ENCODE assay signal across 14 mouse cellular contexts in genomic region chr4:105162014-105162413, GRCm38 (mm10). TPM values are rescaled to one million over a fixed set of nuclear protein-coding genes. Genes with fewer than 3 reads are reported as not detected.
A peak's percentile ranks its signal among the peaks of the same experiment; 100 is the strongest.
DNase-seq lines count a peak whose midpoint lies in the region; ATAC-seq and TF ChIP-seq lines count a peak whose summit lies in the region.
"Had no signal": no experiment of that assay in that cellular context is flagged by ENCODE, and none has a peak within 500 bp of the region (broad histone marks: within the 10 kb centered on the region; RNA-seq: fewer than 3 reads in every experiment).

No protein-coding gene starts in this region.

- H3K27ac ChIP-seq in hindbrain, embryonic 13.5 days = 0 out of 2 replicates have a peak overlapping the region, but pooled peaks have one; percentile 8
- H3K27ac ChIP-seq in hindbrain, embryonic 10.5 days = no peak overlapping the region
- no peak overlapping the region for H3K27ac ChIP-seq in lung, postnatal 0 days (ENCODE audit: low read length)
- H3K27ac ChIP-seq in forebrain, embryonic 16.5 days (ENCODE audit: low read length) = no peak overlapping the region
- H3K27ac ChIP-seq in neural tube, embryonic 13.5 days (replicated peaks) = no peak overlapping the region

- H3K9ac ChIP-seq in hindbrain, embryonic 13.5 days = peak overlapping the region; percentile 43; the same call in 1 of the 2 replicates
- H3K9ac ChIP-seq in lung, postnatal 0 days (replicated peaks; ENCODE audit: low read depth) = no peak overlapping the region
- H3K9ac ChIP-seq in forebrain, embryonic 16.5 days (replicated peaks; ENCODE audit: low read depth, low read length) = no peak overlapping the region
- no peak overlapping the region for H3K9ac ChIP-seq in neural tube, embryonic 13.5 days

- H3K4me3 ChIP-seq in hindbrain, embryonic 13.5 days = 0 out of 2 replicates have a peak overlapping the region, but pooled peaks have one; percentile 83
- H3K4me3 ChIP-seq in hindbrain, embryonic 10.5 days = no peak overlapping the region
- no peak overlapping the region for H3K4me3 ChIP-seq in lung, postnatal 0 days (ENCODE audit: low read depth, low read length)
- no peak overlapping the region for H3K4me3 ChIP-seq in forebrain, embryonic 16.5 days (replicated peaks; ENCODE audit: low read length)
- no peak overlapping the region for H3K4me3 ChIP-seq in neural tube, embryonic 13.5 days

- no peak for ATAC-seq in hindbrain, embryonic 13.5 days (ENCODE audit: low FRiP score)
- ATAC-seq in lung, postnatal 0 days = no peak
- ATAC-seq in forebrain, embryonic 16.5 days = no peak
- ATAC-seq in neural tube, embryonic 13.5 days (ENCODE audit: low read depth) = no peak

- TF ChIP-seq EP300 in lung, postnatal 0 days (IDR thresholded peaks at IDR 0.05) = no peak

- no peaks in the 10 kb centered on the region; the same call in 1 of the 2 replicates for H3K36me3 ChIP-seq in hindbrain, embryonic 13.5 days
- H3K36me3 ChIP-seq in hindbrain, embryonic 10.5 days = peaks cover 31% of the 10 kb centered on the region
- 0 out of 2 replicates have a peak, but pooled peaks cover 12% of the 10 kb centered on the region for H3K36me3 ChIP-seq in lung, postnatal 0 days (ENCODE audit: insufficient read depth, low read length)
- H3K36me3 ChIP-seq in forebrain, embryonic 16.5 days (ENCODE audit: control insufficient read depth, insufficient read depth) = no peaks in the 10 kb centered on the region
- no peaks in the 10 kb centered on the region for H3K36me3 ChIP-seq in neural tube, embryonic 13.5 days

- no peaks in the 10 kb centered on the region for H3K27me3 ChIP-seq in hindbrain, embryonic 13.5 days
- no peaks in the 10 kb centered on the region for H3K27me3 ChIP-seq in hindbrain, embryonic 10.5 days (ENCODE audit: insufficient read depth, poor library complexity, severe bottlenecking)
- H3K27me3 ChIP-seq in lung, postnatal 0 days (replicated peaks; ENCODE audit: insufficient read depth, low read length) = no peaks in the 10 kb centered on the region
- H3K27me3 ChIP-seq in forebrain, embryonic 16.5 days (replicated peaks; ENCODE audit: control insufficient read depth, insufficient read depth, low read length) = no peaks in the 10 kb centered on the region
- no peaks in the 10 kb centered on the region for H3K27me3 ChIP-seq in neural tube, embryonic 13.5 days
- H3K27me3 ChIP-seq: CH12.LX had no signal

- no peaks in the 10 kb centered on the region for H3K9me3 ChIP-seq in hindbrain, embryonic 13.5 days
- H3K9me3 ChIP-seq in hindbrain, embryonic 10.5 days = no peaks in the 10 kb centered on the region
- H3K9me3 ChIP-seq in lung, postnatal 0 days (ENCODE audit: low read length) = no peaks in the 10 kb centered on the region
- no peaks in the 10 kb centered on the region for H3K9me3 ChIP-seq in forebrain, embryonic 16.5 days (ENCODE audit: control insufficient read depth, low read length)
- H3K9me3 ChIP-seq in neural tube, embryonic 13.5 days = no peaks in the 10 kb centered on the region

- H3K4me2 ChIP-seq in hindbrain, embryonic 13.5 days = peak overlapping the region; percentile 89
- H3K4me2 ChIP-seq in lung, postnatal 0 days (replicated peaks; ENCODE audit: low read depth, low read length) = no peak overlapping the region
- peak overlapping the region; percentile 18; the same call in 1 of the 2 replicates for H3K4me2 ChIP-seq in forebrain, embryonic 16.5 days (ENCODE audit: low read length)
- H3K4me2 ChIP-seq in neural tube, embryonic 13.5 days = peak overlapping the region; percentile 79

- WGBS in hindbrain, embryonic 13.5 days = 59% methylated on average over 6 of the region's 6 CpGs
- 72% methylated on average over 6 of the region's 6 CpGs for WGBS in hindbrain, embryonic 10.5 days
- 64% methylated on average over 6 of the region's 6 CpGs for WGBS in lung, postnatal 0 days
- WGBS in forebrain, embryonic 16.5 days = 41% methylated on average over 6 of the region's 6 CpGs
- WGBS in neural tube, embryonic 13.5 days = 58% methylated on average over 6 of the region's 6 CpGs

- DNase-seq in hindbrain, embryonic 10.5 days (ENCODE audit: low spot score) = no peak
- DNase-seq in lung, postnatal 0 days (ENCODE audit: low spot score) = no peak
- DNase-seq in lung, postnatal 14 days = no peak
- no peak for DNase-seq in adrenal gland, adult 2 months
- DNase-seq in B cell, adult 2 months = no peak
- DNase-seq: adrenal gland, postnatal 36 days; cerebellum, adult 2 months; heart, postnatal 4 days; kidney, postnatal 25 days; lung, adult 18-20 months had no signal

- H3K4me1 ChIP-seq in hindbrain, embryonic 13.5 days (replicated peaks) = peaks cover 57% of the 10 kb centered on the region
- peaks cover 61% of the 10 kb centered on the region for H3K4me1 ChIP-seq in hindbrain, embryonic 10.5 days (replicated peaks)
- H3K4me1 ChIP-seq in lung, postnatal 0 days (ENCODE audit: insufficient read depth, low read depth, low read length) = peaks cover 2% of the 10 kb centered on the region; the same call in 1 of the 2 replicates
- peaks cover 30% of the 10 kb centered on the region for H3K4me1 ChIP-seq in forebrain, embryonic 16.5 days (replicated peaks; ENCODE audit: control insufficient read depth, insufficient read depth, low read length)
- H3K4me1 ChIP-seq in neural tube, embryonic 13.5 days (replicated peaks) = peaks cover 57% of the 10 kb centered on the region

- peak; percentile 9; the same call in 1 of the 2 replicates for TF ChIP-seq CTCF in lung, postnatal 0 days (IDR thresholded peaks at IDR 0.05)

RNA-seq across cellular contexts. Expression of gene Plpp3, which starts 4.9 kb away (rescaled TPM):
- 79.0 and 81.9 TPM in 2 replicates for polyA plus RNA-seq in hindbrain, embryonic 13.5 days (2015; fragmentation: Nextera tagmentation; extraction: Ambion mirVana)
- polyA plus RNA-seq in hindbrain, embryonic 10.5 days (2016; fragmentation: Nextera tagmentation; extraction: Ambion mirVana) = 63.4 and 63.8 TPM in 2 replicates
- polyA plus RNA-seq in lung, postnatal 0 days (2015; fragmentation: Nextera tagmentation; extraction: Ambion mirVana) = 134 and 140 TPM in 2 replicates
- 67.7 and 76.8 TPM in 2 replicates for polyA plus RNA-seq in forebrain, embryonic 16.5 days (2015; fragmentation: Nextera tagmentation; extraction: Ambion mirVana)
- 70.9 and 78.5 TPM in 2 replicates for polyA plus RNA-seq in neural tube, embryonic 13.5 days (2015; fragmentation: Nextera tagmentation; extraction: Ambion mirVana)
- total RNA-seq in adrenal gland, adult 2 months (2021) = 100 to 1,000 TPM; 237 to 336 TPM
- 246 and 342 TPM in 2 replicates for polyA plus RNA-seq in adrenal gland, adult 2 months (2012; rRNA removed)

RNA-seq across cellular contexts. Expression of gene Prkaa2, which starts 52.3 kb away (rescaled TPM):
- 11.5 and 11.9 TPM in 2 replicates for polyA plus RNA-seq in hindbrain, embryonic 13.5 days (2015; fragmentation: Nextera tagmentation; extraction: Ambion mirVana)
- polyA plus RNA-seq in hindbrain, embryonic 10.5 days (2016; fragmentation: Nextera tagmentation; extraction: Ambion mirVana) = 2.0 and 3.2 TPM in 2 replicates
- polyA plus RNA-seq in lung, postnatal 0 days (2015; fragmentation: Nextera tagmentation; extraction: Ambion mirVana) = 2.3 and 2.6 TPM in 2 replicates
- polyA plus RNA-seq in forebrain, embryonic 16.5 days (2015; fragmentation: Nextera tagmentation; extraction: Ambion mirVana) = 14.0 and 14.4 TPM in 2 replicates
- 9.2 and 9.4 TPM in 2 replicates for polyA plus RNA-seq in neural tube, embryonic 13.5 days (2015; fragmentation: Nextera tagmentation; extraction: Ambion mirVana)
- 1 to 10 TPM; 8.5 to 10.0 TPM for total RNA-seq in adrenal gland, adult 2 months (2021)
- polyA plus RNA-seq in adrenal gland, adult 2 months (2012; rRNA removed) = 0.78 and 1.2 TPM in 2 replicates
